Mouse (Mus musculus) intestine, embryonic 14.5 days (tissue): ENCODE measurements at regions not wholly inside any gene's neighbourhood (a gene's known extent, or its start where the extent isn't known, plus 50 kb on each side); places are given as distances from the start of the nearest gene placed in this dataset.

Experiments used
- ATAC-seq: fragments of 200-750 bp; cut with Nextera tagmentation; replicated peaks from 2 replicates; pipeline ENCODE4 v1.8.0; 2017; ENCODE audit warnings: low read depth, moderate number of reproducible peaks, moderate TSS enrichment, moderate library complexity; ENCODE audit not compliant: low FRiP score, low TSS enrichment
- DNase-seq: peaks from one replicate; pipeline ENCODE4 v3.0.0-alpha.2; 2018; ENCODE audit warnings: low spot score
- H3K27ac ChIP-seq: fragments of 300-500 bp; sonication (generic); 2 replicates; pipeline ENCODE4 v1.5.1; 2014; ENCODE audit warnings: low read depth, mild to moderate bottlenecking, control low read depth
- H3K27me3 ChIP-seq: fragments of 300-500 bp; sonication (generic); replicated peaks from 2 replicates; pipeline ENCODE4 v1.6.1; 2014; ENCODE audit warnings: low read length, control low read depth; ENCODE audit not compliant: control insufficient read depth, insufficient read depth
- H3K36me3 ChIP-seq: fragments of 300-500 bp; sonication (generic); 2 replicates; pipeline ENCODE4 v1.6.1; 2014; ENCODE audit warnings: low read length, control low read depth; ENCODE audit not compliant: control insufficient read depth, insufficient read depth
- H3K4me1 ChIP-seq: fragments of 300-500 bp; sonication (generic); replicated peaks from 2 replicates; pipeline ENCODE4 v1.6.1; 2014; ENCODE audit warnings: low read length, control low read depth, mixed read lengths; ENCODE audit not compliant: control insufficient read depth, insufficient read depth
- H3K4me2 ChIP-seq: fragments of 300-500 bp; sonication (generic); 2 replicates; pipeline ENCODE4 v1.6.1; 2014; ENCODE audit warnings: low read length
- H3K4me3 ChIP-seq: fragments of 300-500 bp; sonication (generic); 2 replicates; pipeline ENCODE4 v1.5.1; 2014; ENCODE audit warnings: low read depth, low read length, control low read depth, mixed read lengths
- H3K9ac ChIP-seq: fragments of 300-500 bp; sonication (generic); 2 replicates; pipeline ENCODE4 v1.6.1; 2014; ENCODE audit warnings: mild to moderate bottlenecking, low read length
- H3K9me3 ChIP-seq: fragments of 300-500 bp; sonication (generic); 2 replicates; pipeline ENCODE4 v1.6.1; 2016; ENCODE audit warnings: low read length, control low read depth; ENCODE audit not compliant: control insufficient read depth
- WGBS: fragments of 180-500 bp; shearing (Covaris S2); extraction: QIAGEN DNeasy Blood & Tissue Kit; methylation state at CpG from one replicate; pipeline ENCODE4 v1.1.7; 2014; 5-methylcytosine and 5-hydroxymethylcytosine counted together

DNA sequence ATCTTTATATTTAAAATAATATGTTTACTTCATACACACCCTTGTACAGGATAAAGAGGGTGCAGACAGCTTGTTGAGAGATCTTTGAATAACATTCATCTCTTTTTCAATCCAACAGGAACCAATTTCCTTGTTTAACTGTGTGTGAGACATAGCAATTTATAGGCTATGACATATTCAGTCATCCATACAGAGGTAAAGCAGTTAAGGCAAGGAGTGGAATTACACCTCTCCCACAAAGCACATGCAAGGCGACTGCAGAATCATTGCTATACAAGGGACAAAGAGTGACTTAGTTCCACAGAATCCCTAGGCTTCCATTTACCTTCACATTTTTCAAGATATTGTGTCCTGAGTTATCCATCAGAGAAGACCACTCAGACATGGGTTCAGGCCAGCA, 959.0 kb downstream of the Slc22a22 start:
- 95% methylated on average over 1 of the region's 1 CpGs for WGBS
- Histone ChIP-seq H3K27me3 (no peaks in the 10 kb centered on the region), H3K4me2 (no peak overlapping the region), H3K4me3 (no peak overlapping the region), H3K27ac (no peak overlapping the region), H3K36me3 (no peaks in the 10 kb centered on the region), H3K9ac (no peak overlapping the region), H3K9me3 (no peaks in the 10 kb centered on the region), H3K4me1 (no peaks in the 10 kb centered on the region)
- ATAC-seq = no peak
- no peak for DNase-seq

DNA sequence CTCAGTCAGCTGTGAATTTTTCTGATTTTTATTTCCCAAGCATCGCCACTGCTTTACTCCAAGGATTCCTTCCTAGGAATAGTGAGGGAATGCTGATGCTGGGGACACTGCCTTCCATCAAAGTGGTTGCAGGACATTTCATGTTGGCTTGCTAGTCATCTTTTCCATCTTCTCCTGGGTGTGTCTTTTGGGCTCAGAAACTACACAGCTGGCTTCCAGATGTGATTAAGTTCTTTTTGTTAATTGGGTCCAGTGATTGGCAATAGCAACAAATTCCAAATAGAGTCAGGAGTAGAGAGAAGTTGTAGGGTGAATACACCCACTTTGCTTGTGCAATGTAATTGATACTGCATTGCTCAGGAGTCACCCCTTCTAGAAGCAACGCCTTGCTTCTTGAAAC, 961.3 kb downstream of the Slc22a22 start:
- Histone ChIP-seq H3K4me1 (no peaks in the 10 kb centered on the region), H3K4me2 (no peak overlapping the region), H3K36me3 (no peaks in the 10 kb centered on the region), H3K9ac (no peak overlapping the region), H3K9me3 (no peaks in the 10 kb centered on the region), H3K27me3 (no peaks in the 10 kb centered on the region), H3K27ac (no peak overlapping the region), H3K4me3 (no peak overlapping the region)
- ATAC-seq (no peak), DNase-seq (no peak)
- 74% methylated on average over 2 of the region's 2 CpGs for WGBS

DNA sequence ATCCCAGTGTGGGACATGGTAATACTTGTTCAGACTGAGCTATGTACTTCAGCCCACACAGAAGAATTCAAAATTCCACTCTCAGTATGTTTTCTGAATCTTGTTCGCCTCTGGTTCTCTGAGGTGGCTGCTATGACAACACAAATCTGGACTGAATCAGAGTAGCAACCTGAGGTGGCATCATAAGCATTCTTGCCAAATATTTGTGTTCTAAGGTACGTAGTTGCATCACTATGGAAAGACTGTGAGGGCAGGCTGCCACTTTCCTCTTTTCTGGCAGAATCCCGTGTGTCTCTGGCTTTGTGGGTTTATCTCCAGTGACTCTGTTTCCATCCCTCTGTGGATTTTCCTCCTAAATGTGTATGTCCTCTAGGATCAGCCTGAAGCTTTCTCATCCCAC, 978.7 kb downstream of the Slc22a22 start:
- H3K27ac ChIP-seq = no peak overlapping the region
- no peaks in the 10 kb centered on the region for H3K4me1 ChIP-seq
- H3K9me3 ChIP-seq = no peaks in the 10 kb centered on the region
- no peak overlapping the region for H3K9ac ChIP-seq
- H3K36me3 ChIP-seq = no peaks in the 10 kb centered on the region
- no peak for DNase-seq
- no peak for ATAC-seq
- no peak overlapping the region for H3K4me2 ChIP-seq
- no peak overlapping the region for H3K4me3 ChIP-seq
- no peaks in the 10 kb centered on the region for H3K27me3 ChIP-seq
- 76% methylated on average over 3 of the region's 3 CpGs for WGBS

DNA sequence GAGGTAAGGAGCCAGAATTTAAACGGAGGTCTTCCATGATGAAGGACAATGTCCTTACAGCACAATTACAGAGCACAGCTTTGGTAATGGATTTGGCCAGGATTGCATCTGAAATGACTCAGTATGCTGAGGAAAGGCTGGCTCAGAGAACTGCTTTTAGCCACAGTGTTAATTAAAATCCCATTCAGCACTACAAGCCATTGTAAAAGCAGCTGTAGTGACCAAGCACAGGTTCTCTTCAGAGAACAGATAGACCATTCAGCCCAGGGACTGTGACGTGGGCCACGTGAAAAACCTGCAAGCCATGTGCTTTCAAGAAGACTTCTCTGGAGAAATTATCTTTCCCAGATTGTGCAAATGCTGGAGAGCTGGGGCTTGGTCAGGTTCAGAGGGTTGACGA, 979.7 kb downstream of the Slc22a22 start:
- Histone ChIP-seq H3K4me3 (no peak overlapping the region), H3K27me3 (no peaks in the 10 kb centered on the region), H3K4me1 (no peaks in the 10 kb centered on the region), H3K9me3 (no peaks in the 10 kb centered on the region), H3K9ac (no peak overlapping the region), H3K27ac (no peak overlapping the region), H3K4me2 (no peak overlapping the region), H3K36me3 (no peaks in the 10 kb centered on the region)
- ATAC-seq (no peak), DNase-seq (no peak)
- whole genome bisulfite sequencing = 82% methylated on average over 4 of the region's 4 CpGs

DNA sequence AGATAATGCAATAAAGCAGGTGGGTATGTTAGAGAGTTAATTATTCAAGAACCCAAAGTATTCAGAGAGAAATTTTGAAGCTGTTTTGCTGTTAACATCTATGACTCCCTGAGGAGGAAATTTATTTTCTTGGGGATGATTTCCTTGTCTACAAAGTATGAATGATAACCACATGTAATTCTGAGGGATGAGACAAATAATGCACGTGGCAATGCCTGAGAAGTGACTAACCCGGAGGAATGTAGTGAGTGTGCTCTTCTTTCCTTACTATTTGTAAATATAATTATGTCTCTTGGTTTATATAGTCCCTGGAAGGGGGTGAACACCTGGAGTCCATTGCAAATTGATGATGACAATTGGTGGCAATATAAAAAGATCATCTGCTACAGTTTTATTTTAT, 981.1 kb downstream of the Slc22a22 start:
- WGBS = 60% methylated on average over 2 of the region's 2 CpGs
- H3K4me2 ChIP-seq = no peak overlapping the region
- no peak overlapping the region for H3K4me3 ChIP-seq
- ATAC-seq (no peak), DNase-seq (no peak)
- H3K36me3 ChIP-seq = no peaks in the 10 kb centered on the region
- H3K9ac ChIP-seq = no peak overlapping the region
- no peaks in the 10 kb centered on the region for H3K4me1 ChIP-seq
- H3K27me3 ChIP-seq = no peaks in the 10 kb centered on the region
- H3K9me3 ChIP-seq = no peaks in the 10 kb centered on the region
- no peak overlapping the region for H3K27ac ChIP-seq

GRCm38 (mm10) chr15:56485931-56486330, 991.5 kb downstream of the Slc22a22 start:
- DNase-seq (no peak), ATAC-seq (no peak)
- Histone ChIP-seq H3K36me3 (no peaks in the 10 kb centered on the region), H3K27me3 (no peaks in the 10 kb centered on the region), H3K4me3 (no peak overlapping the region), H3K4me2 (no peak overlapping the region), H3K27ac (no peak overlapping the region), H3K9ac (no peak overlapping the region), H3K4me1 (no peaks in the 10 kb centered on the region), H3K9me3 (no peaks in the 10 kb centered on the region)
- WGBS = 82% methylated on average over 3 of the region's 3 CpGs

- H3K36me3 ChIP-seq = no peaks in the 10 kb centered on the region
- DNase-seq (no peak), ATAC-seq (no peak)
- no peaks in the 10 kb centered on the region for H3K9me3 ChIP-seq
- H3K4me1 ChIP-seq = no peaks in the 10 kb centered on the region
- no peak overlapping the region for H3K4me2 ChIP-seq
- no peak overlapping the region for H3K4me3 ChIP-seq
- WGBS = 80% methylated on average over 3 of the region's 3 CpGs
- H3K27me3 ChIP-seq = no peaks in the 10 kb centered on the region
- no peak overlapping the region for H3K27ac ChIP-seq
- no peak overlapping the region for H3K9ac ChIP-seq
Measured at GRCm38 (mm10) chr15:56484693-56485092, 992.7 kb downstream of the Slc22a22 start.

- Histone ChIP-seq H3K27ac (no peak overlapping the region), H3K4me3 (no peak overlapping the region), H3K36me3 (no peaks in the 10 kb centered on the region), H3K4me1 (peaks cover 4% of the 10 kb centered on the region; the same call in 1 of the 2 replicates), H3K9me3 (no peaks in the 10 kb centered on the region), H3K9ac (no peak overlapping the region), H3K4me2 (no peak overlapping the region), H3K27me3 (no peaks in the 10 kb centered on the region)
- ATAC-seq = no peak
- DNase-seq = no peak
Measured at GRCm38 (mm10) chr15:56479682-56480081, 997.7 kb downstream of the Slc22a22 start.

DNA sequence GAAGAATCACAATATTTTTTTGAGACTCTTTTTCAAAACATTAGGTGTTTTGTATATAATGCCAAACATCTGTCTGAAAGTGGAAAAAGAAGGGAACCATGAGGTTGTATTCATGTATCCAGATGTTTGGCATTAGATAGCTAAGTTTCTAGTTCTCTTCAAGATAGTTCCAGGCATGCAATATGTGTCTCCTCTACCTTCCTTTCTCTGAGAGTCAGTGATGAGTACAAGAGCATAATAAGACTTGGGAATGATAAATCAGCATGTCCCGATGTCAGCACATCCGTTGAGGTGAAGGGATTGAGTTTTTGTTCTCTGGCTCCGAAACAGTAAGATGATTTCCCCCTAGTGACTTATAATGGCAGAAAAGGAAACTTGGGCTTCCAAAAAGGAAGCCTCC, 998.4 kb downstream of the Slc22a22 start:
- WGBS = 78% methylated on average over 3 of the region's 3 CpGs
- no peak for ATAC-seq
- H3K27ac ChIP-seq = no peak overlapping the region
- no peak for DNase-seq
- no peaks in the 10 kb centered on the region for H3K9me3 ChIP-seq
- no peak overlapping the region for H3K4me3 ChIP-seq
- H3K27me3 ChIP-seq = no peaks in the 10 kb centered on the region
- H3K4me2 ChIP-seq = no peak overlapping the region
- peaks cover 4% of the 10 kb centered on the region; the same call in 1 of the 2 replicates for H3K4me1 ChIP-seq
- H3K36me3 ChIP-seq = no peaks in the 10 kb centered on the region
- no peak overlapping the region for H3K9ac ChIP-seq
